Mouse (Mus musculus) cerebellum, postnatal 36 days (tissue): ENCODE measurements around the gene St8sia1.
"Not testable (repeated sequence)": the region's sequence is repeated elsewhere in the genome, so short reads cannot be mapped to it uniquely, and the experiment has no call there.

Source experiments
- DNase-seq, 2 experiments: peaks; one replicate each; pipeline ENCODE4 v3.0.0; 2021 to 2022; ENCODE audit warnings: mixed read lengths in 2 of 2

St8sia1 gene

DNA sequence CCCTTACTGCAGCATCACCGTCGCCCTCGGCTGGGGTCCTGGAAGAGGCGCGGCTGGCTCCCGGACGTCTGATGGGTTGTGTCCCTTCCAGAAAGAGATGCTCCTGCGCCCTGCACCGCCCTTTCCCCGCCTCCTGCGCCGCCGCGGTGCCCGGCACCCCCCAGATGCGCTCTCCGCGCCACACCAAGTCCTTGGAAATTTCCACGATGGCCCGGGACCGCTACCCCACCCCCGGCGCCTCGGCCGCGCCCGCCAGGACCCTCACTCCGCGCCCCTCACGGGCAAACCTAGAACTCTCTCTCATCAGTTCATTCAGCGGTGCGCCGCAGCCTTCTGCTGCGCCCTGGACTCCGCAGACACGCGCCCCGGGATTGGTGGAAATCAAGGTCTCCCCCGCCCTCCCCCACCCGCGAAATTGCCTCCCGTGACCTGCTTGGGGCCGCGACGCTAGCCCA is at the start of gene St8sia1:
TSS of gene St8sia1 (minus strand) at position 377 of the 455 bp plus-strand sequence.
- peak; percentile 75 to 77 for DNase-seq

GRCm38 (mm10) chr6:143012513-143013215 is 48.4 kb upstream of the St8sia1 start:
- DNase-seq: no peak

- no peak for DNase-seq
These were observed 44.6 kb upstream of the St8sia1 start for GRCm38 (mm10) chr6:143008865-143009264.

DNA sequence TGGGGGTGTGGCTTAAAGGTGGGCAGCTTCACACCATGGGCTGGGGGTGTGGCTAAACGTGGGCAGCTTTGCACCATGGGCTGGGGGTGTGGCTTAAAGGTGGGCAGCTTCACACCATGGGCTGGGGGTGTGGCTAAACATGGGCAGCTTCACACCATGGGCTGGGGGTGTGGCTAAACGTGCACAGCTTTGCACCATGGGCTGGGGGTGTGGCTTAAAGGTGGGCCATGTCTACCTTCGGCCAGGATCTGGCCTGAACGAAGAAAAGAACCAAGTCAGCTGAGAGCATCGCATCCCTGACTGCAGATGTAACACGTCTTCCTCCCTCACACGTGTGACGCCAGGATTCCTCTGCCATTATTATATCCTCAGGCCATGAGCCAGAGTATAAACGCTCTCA is 41.0 kb upstream of the St8sia1 start:
- DNase-seq: not testable (repeated sequence)

GRCm38 (mm10) chr6:143004801-143005200 is 40.5 kb upstream of the St8sia1 start:
- no peak for DNase-seq

DNA sequence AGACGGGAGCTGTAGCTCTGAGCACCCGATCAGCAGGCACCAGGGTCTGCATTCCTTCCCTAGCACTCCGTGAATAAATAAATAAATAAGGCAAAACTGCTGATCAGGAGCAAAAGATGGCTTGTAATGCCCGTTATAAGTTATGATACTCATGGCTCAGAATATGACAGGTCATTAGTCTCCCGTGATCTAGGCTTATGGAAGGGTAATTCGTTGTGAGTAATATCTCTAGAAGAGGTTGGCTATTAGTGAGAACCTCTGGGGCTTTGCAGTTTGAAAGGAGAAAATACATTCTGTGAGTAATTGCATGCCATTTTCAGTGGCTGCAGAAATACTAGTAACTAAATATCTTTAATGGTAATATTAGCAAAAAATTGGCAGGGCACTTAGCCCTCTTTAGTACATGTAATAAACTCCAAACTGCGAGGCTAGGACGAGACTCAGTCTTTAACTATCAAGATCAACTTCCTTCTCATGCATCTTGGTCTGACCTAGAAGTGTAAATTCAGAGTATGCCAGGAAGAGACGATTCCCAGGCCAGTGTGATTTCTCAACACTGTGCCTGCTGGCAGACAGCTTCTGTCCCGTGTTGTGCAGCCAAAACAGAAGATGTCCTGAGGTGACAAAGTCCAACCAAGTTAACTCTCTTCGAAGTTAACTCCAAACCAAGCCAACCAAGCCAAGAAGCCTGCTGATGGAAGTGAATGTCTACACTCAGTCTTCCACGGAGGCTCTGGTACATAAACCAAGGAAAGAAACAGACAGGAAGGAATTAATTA is 34.2 kb upstream of the St8sia1 start:
- no peak for DNase-seq

- DNase-seq: no peak
These were observed 32.6 kb upstream of the St8sia1 start for GRCm38 (mm10) chr6:142996887-142997286.

DNA sequence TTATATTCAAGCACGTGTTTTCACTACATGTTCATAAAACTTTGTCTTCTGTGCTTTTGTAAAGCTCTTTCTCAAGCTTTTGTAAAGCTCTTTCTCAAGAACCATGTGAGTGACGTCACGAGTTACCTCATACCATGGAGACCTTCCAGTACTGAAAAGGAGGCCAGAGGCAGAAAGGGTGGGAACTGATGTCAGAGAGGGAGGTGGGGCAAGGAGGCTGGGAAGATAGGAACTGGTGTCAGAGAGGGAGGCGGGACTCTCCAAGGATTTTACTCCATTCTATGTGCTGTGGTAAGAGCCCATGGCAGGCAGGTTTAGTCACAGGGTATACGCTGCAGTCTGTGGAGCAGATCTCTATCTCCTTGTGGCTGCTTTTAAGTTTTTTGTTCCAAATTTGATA is 31.3 kb upstream of the St8sia1 start:
- no peak for DNase-seq

DNA sequence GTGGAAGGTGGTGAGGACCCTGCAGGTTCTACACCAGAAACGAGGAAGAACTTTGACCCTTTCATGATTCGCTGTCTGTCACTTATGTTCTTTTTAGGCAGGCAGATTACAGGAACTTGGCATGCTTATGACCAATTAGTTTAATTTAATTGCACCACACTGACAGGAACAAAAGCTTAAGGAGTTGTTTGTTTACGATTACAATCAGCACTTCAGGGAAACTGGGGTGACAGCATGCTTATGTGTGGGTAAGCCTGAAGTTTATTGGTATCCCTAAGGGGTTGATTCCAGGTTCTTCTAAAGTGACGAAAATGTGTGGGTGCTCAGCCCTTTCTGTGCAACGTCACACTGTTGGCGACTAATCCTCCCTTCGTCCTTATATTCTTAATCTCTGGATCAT is 30.6 kb upstream of the St8sia1 start:
- no peak for DNase-seq

- no peak for DNase-seq
These were observed 29.8 kb upstream of the St8sia1 start for GRCm38 (mm10) chr6:142993705-142994698.

GRCm38 (mm10) chr6:142992971-142993370 is 28.7 kb upstream of the St8sia1 start:
- DNase-seq: no peak

DNA sequence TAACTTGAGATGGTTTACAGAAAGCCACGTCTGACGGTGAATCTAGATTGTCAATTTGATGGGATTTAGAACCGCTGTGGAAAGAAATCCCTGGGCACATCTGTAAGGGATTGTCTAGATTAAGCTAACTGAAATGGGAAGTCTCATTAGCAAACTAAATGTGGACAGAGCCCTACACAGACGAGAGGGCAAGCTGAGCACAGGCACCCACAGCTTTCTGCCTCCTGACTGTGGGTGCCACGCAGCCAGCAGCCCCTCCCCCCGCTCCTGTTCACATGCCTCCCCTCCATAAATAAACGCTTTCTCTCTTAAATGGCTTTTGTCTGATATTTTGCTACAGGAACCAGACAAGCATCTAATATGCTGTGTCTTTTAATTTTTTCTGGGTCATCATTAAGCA is 27.8 kb upstream of the St8sia1 start:
- DNase-seq: no peak

- no peak for DNase-seq
These were observed 27.3 kb upstream of the St8sia1 start for GRCm38 (mm10) chr6:142991391-142992059.

DNA sequence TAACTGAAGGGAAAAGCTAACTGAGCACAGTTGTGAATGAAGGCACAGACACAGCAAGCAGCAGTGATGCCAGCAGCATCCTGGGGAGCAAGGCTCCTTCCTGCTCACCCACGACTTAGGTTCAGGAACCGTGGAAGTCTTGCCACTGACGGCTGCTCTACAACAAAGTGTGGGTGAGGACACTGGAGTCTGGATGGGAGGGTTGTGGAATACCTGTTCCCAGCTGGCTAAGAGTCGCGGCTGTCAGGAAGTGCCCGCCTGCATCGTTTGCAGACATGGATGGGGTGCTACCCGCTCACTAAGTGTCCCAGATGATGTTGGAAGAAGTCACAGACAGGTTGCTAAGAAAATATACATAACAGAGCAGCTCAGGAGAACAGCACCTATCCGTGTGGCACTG is 26.3 kb upstream of the St8sia1 start:
- no peak for DNase-seq

DNA sequence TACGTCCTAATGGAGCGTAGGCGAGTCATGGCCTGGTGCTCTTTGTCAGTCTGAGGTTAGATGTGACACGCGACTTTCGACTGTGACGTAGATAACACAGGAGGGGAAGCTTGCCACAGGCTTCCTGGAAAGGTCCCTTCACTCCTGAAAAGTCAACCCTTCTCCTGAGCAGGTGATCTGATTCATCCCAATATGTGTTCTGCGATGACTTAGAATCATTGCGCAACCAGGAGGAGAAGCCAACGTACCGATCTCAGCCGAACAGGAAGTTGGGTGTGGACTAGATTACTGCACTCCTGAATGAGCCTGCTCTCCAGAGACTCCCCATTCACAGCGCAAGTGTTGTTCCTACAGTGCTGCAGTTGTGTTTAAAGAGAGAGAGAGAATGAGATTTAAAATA is 25.2 kb upstream of the St8sia1 start:
- no peak for DNase-seq

DNA sequence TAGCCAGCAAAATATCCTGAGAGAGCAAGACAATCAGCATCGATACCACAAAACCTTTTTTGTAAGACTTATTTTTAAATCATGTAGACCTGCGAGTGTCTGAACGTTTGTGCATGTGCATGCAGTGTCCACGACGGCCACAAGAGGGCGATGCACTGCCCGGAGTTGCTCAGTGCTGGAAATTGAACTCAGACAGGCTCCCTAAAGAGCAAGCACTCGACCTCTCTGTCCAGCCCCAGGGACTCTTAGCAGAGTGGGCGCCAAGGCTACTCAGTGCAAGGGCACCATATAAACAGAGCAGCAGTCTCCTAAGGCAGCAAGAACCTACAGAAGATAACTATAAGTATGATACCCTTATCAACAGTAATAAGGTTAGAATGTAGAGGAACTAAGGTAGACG is 24.5 kb upstream of the St8sia1 start:
- peak; percentile 59 to 71 for DNase-seq

DNA sequence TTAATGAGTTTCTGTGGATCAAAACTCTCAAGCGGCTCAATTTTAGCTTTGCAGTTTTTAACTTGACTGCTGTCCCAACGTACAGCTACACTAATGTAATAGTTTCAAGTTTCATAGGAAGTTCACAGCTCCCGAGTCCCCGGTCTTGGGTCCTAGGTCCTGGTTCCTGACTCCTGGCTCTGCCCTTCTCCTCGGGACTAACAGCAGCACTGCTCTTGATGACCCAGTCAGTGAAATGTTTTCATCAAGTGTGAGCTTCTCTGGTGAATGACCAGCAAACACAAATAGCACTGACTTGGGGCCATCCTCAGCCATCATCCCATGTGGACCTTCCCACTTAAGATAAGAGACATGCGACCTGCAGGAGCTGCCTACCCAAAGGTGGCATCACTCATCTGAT is 24.0 kb upstream of the St8sia1 start:
- no peak for DNase-seq

DNA sequence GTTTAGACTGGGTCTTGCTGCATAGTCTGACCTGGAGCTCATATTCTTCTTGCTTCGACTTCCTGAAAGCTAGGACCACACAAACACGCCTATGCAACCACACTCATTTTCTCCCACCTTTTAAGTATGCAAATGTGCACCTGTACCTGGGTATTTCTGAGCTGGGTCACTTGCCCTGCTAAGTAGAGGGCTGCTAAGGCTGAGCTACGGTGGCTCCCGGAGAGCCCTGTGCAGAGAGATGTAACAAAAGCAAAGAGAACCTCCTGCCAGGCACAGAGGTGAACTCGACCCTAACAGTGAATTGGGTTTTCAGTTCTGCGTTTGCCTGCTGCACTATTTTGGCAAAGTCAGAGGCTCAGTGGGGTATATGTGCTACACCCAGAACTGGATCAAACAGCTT is 23.4 kb upstream of the St8sia1 start:
- no peak for DNase-seq

DNA sequence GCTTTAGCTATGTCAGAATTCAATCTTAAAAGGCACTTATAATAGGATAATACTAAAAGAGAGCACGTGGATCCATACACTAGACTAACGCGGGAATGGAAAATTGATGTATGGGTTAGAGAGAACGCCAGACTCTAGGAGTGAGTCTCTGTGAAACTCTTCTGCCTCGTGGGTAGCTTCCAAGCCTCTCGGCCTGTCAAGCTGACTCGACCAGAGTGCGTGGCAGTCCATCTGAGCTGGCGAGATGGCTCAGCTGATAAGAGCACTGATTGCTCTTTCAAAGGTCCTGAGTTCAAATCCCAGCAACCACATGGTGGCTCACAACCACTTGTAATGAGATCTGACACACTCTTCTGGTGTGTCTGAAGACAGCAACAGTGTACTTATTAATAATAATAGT is 22.5 kb upstream of the St8sia1 start:
- DNase-seq: not testable (repeated sequence)

DNA sequence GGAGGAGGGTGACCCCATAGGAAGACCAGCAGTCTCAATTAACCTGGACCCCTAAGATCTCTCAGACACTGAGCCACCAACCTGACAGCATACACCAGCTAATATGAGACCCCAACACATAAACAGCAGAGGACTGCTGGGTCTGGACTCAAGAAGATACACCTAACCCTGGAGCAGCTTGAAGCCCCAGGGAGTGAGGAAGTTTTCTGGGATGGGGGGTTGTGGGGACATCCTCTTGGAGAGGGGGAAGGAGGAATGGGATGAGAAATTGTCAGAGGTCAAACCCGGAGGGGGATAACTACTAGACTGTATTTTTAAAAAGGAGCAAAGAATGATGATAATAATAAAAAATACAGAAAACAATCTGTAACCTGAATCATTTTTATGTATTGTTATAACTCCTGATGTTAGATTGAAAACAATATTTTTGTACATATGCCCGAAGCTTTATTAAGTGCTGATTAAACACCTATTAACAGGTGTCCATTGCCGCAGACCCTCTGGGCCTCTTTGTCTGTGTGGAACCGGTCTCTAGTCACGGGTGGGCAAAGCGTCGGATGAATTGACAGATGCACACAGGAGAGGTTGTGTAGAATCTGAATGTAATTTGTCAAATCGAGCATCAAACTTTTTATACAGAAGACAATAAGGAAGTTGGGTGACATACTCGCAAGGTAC is 21.4 kb upstream of the St8sia1 start:
- not testable (repeated sequence) for DNase-seq
